Mouse (Mus musculus) intestine, embryonic 16.5 days (tissue): ENCODE measurements at regions not wholly inside any gene's neighbourhood (a gene's known extent, or its start where the extent isn't known, plus 50 kb on each side); places are given as distances from the start of the nearest gene placed in this dataset.

Source experiments
- ATAC-seq: fragments of 200-750 bp; cut with Nextera tagmentation; 2 replicates; pipeline ENCODE4 v1.8.0; 2017; ENCODE audit warnings: moderate TSS enrichment, moderate library complexity
- H3K27ac ChIP-seq: fragments of 300-500 bp; sonication (generic); 2 replicates; pipeline ENCODE4 v1.5.1; 2014; ENCODE audit warnings: mild to moderate bottlenecking, low read length
- H3K27me3 ChIP-seq: fragments of 300-500 bp; sonication (generic); replicated peaks from 2 replicates; pipeline ENCODE4 v1.6.1; 2014; ENCODE audit warnings: low read length, control low read depth, mixed read lengths; ENCODE audit not compliant: control insufficient read depth, insufficient read depth
- H3K36me3 ChIP-seq: fragments of 300-500 bp; sonication (generic); 2 replicates; pipeline ENCODE4 v1.6.1; 2014; ENCODE audit warnings: low read length, control low read depth; ENCODE audit not compliant: control insufficient read depth, insufficient read depth
- H3K4me1 ChIP-seq: fragments of 300-500 bp; sonication (generic); 2 replicates; pipeline ENCODE4 v1.6.1; 2014; ENCODE audit warnings: low read length, control low read depth, mixed read lengths; ENCODE audit not compliant: control insufficient read depth, insufficient read depth
- H3K4me2 ChIP-seq: fragments of 300-500 bp; sonication (generic); 2 replicates; pipeline ENCODE4 v1.6.1; 2014; ENCODE audit warnings: low read depth, low read length, control low read depth
- H3K4me3 ChIP-seq: fragments of 300-500 bp; sonication (generic); 2 replicates; pipeline ENCODE4 v1.5.1; 2014; ENCODE audit warnings: mild to moderate bottlenecking, low read length
- H3K9ac ChIP-seq: fragments of 300-500 bp; sonication (generic); 2 replicates; pipeline ENCODE4 v1.6.1; 2014; ENCODE audit warnings: low read depth, low read length
- H3K9me3 ChIP-seq: fragments of 300-500 bp; sonication (generic); 2 replicates; pipeline ENCODE4 v1.6.1; 2016; ENCODE audit warnings: low read length, control low read depth; ENCODE audit not compliant: control insufficient read depth
- WGBS: fragments of 180-500 bp; shearing (Covaris S2); extraction: QIAGEN DNeasy Blood & Tissue Kit; methylation state at CpG from one replicate; pipeline ENCODE4 v1.1.7; 2014; 5-methylcytosine and 5-hydroxymethylcytosine counted together

GRCm38 (mm10) chr4:71524255-71524970 lies 233.4 kb downstream of the Gm11232 start:
- H3K4me2 ChIP-seq: no peak overlapping the region
- no peaks in the 10 kb centered on the region for H3K9me3 ChIP-seq
- no peak overlapping the region for H3K4me3 ChIP-seq
- no peak for ATAC-seq
- no peaks in the 10 kb centered on the region for H3K36me3 ChIP-seq
- 69% methylated on average over 4 of the region's 4 CpGs for WGBS
- H3K4me1 ChIP-seq: no peaks in the 10 kb centered on the region
- no peaks in the 10 kb centered on the region for H3K27me3 ChIP-seq
- no peak overlapping the region for H3K27ac ChIP-seq
- no peak overlapping the region for H3K9ac ChIP-seq

- no peak overlapping the region for H3K27ac ChIP-seq
- no peaks in the 10 kb centered on the region for H3K36me3 ChIP-seq
- no peaks in the 10 kb centered on the region for H3K27me3 ChIP-seq
- no peak overlapping the region for H3K9ac ChIP-seq
- H3K4me1 ChIP-seq: no peaks in the 10 kb centered on the region
- ATAC-seq: no peak
- H3K9me3 ChIP-seq: no peaks in the 10 kb centered on the region
- no peak overlapping the region for H3K4me3 ChIP-seq
- H3K4me2 ChIP-seq: no peak overlapping the region
Measured at GRCm38 (mm10) chr4:71520751-71521150, 237.0 kb downstream of the Gm11232 start.

- H3K4me1 ChIP-seq: no peaks in the 10 kb centered on the region
- H3K27ac ChIP-seq: no peak overlapping the region
- ATAC-seq: no peak
- no peaks in the 10 kb centered on the region for H3K27me3 ChIP-seq
- H3K4me3 ChIP-seq: no peak overlapping the region
- H3K36me3 ChIP-seq: no peaks in the 10 kb centered on the region
- 77% methylated on average over 2 of the region's 2 CpGs for WGBS
- H3K4me2 ChIP-seq: no peak overlapping the region
- H3K9ac ChIP-seq: no peak overlapping the region
- H3K9me3 ChIP-seq: no peaks in the 10 kb centered on the region
Measured at GRCm38 (mm10) chr4:71517921-71518404, 239.8 kb downstream of the Gm11232 start.

GRCm38 (mm10) chr4:71506911-71507310 lies 250.9 kb downstream of the Gm11232 start:
- Histone ChIP-seq H3K9ac (no peak overlapping the region), H3K27ac (no peak overlapping the region), H3K27me3 (no peaks in the 10 kb centered on the region), H3K9me3 (no peaks in the 10 kb centered on the region), H3K4me2 (no peak overlapping the region), H3K4me3 (no peak overlapping the region), H3K36me3 (no peaks in the 10 kb centered on the region), H3K4me1 (no peaks in the 10 kb centered on the region)
- ATAC-seq: no peak

- Histone ChIP-seq H3K4me2 (no peak overlapping the region), H3K4me1 (no peaks in the 10 kb centered on the region), H3K36me3 (no peaks in the 10 kb centered on the region), H3K27me3 (no peaks in the 10 kb centered on the region), H3K27ac (no peak overlapping the region), H3K4me3 (no peak overlapping the region), H3K9me3 (no peaks in the 10 kb centered on the region), H3K9ac (no peak overlapping the region)
- ATAC-seq: no peak
- WGBS: 88% methylated on average over 2 of the region's 2 CpGs
Measured at GRCm38 (mm10) chr4:71489788-71490187, 268.0 kb downstream of the Gm11232 start.

GRCm38 (mm10) chr4:71488663-71489161 lies 269.1 kb downstream of the Gm11232 start:
- Histone ChIP-seq H3K9me3 (no peaks in the 10 kb centered on the region), H3K27me3 (no peaks in the 10 kb centered on the region), H3K4me3 (no peak overlapping the region), H3K4me1 (no peaks in the 10 kb centered on the region), H3K9ac (no peak overlapping the region), H3K27ac (no peak overlapping the region), H3K4me2 (no peak overlapping the region), H3K36me3 (no peaks in the 10 kb centered on the region)
- ATAC-seq: peak; percentile 87
- 28% methylated on average over 2 of the region's 2 CpGs for WGBS

- H3K4me2 ChIP-seq: no peak overlapping the region
- no peak for ATAC-seq
- H3K9me3 ChIP-seq: no peaks in the 10 kb centered on the region
- H3K4me1 ChIP-seq: no peaks in the 10 kb centered on the region
- H3K27ac ChIP-seq: no peak overlapping the region
- WGBS: 81% methylated on average over 9 of the region's 9 CpGs
- H3K4me3 ChIP-seq: no peak overlapping the region
- H3K36me3 ChIP-seq: no peaks in the 10 kb centered on the region
- no peaks in the 10 kb centered on the region for H3K27me3 ChIP-seq
- H3K9ac ChIP-seq: no peak overlapping the region
Measured at GRCm38 (mm10) chr4:71488059-71488458, 269.7 kb downstream of the Gm11232 start.

GRCm38 (mm10) chr4:71480960-71481359 lies 276.8 kb downstream of the Gm11232 start:
- Histone ChIP-seq H3K4me2 (no peak overlapping the region), H3K4me3 (no peak overlapping the region), H3K36me3 (no peaks in the 10 kb centered on the region), H3K9ac (no peak overlapping the region), H3K4me1 (no peaks in the 10 kb centered on the region), H3K9me3 (no peaks in the 10 kb centered on the region), H3K27me3 (no peaks in the 10 kb centered on the region), H3K27ac (no peak overlapping the region)
- no peak for ATAC-seq
- 84% methylated on average over 2 of the region's 2 CpGs for WGBS

- Histone ChIP-seq H3K27ac (no peak overlapping the region), H3K4me3 (no peak overlapping the region), H3K36me3 (no peaks in the 10 kb centered on the region), H3K9ac (no peak overlapping the region), H3K4me1 (no peaks in the 10 kb centered on the region), H3K27me3 (no peaks in the 10 kb centered on the region), H3K9me3 (no peaks in the 10 kb centered on the region), H3K4me2 (no peak overlapping the region)
- ATAC-seq: no peak
Measured at GRCm38 (mm10) chr4:71470580-71470979, 287.2 kb downstream of the Gm11232 start.

- no peak overlapping the region for H3K4me3 ChIP-seq
- H3K9me3 ChIP-seq: no peaks in the 10 kb centered on the region
- no peak overlapping the region for H3K27ac ChIP-seq
- no peaks in the 10 kb centered on the region for H3K27me3 ChIP-seq
- ATAC-seq: no peak
- H3K36me3 ChIP-seq: no peaks in the 10 kb centered on the region
- H3K4me1 ChIP-seq: no peaks in the 10 kb centered on the region
- H3K9ac ChIP-seq: no peak overlapping the region
- WGBS: 39% methylated on average over 3 of the region's 3 CpGs
- H3K4me2 ChIP-seq: no peak overlapping the region
Measured at GRCm38 (mm10) chr4:71454811-71455210, 303.0 kb downstream of the Gm11232 start.
